Mouse (Mus musculus): ENCODE data around the gene Ppp2r5c. TPM values are rescaled to one million over a fixed set of nuclear protein-coding genes. Genes with fewer than 3 reads are reported as not detected.

Gene Ppp2r5c
- polyA plus RNA-seq, 1 experiment: 22.8 TPM

DNA sequence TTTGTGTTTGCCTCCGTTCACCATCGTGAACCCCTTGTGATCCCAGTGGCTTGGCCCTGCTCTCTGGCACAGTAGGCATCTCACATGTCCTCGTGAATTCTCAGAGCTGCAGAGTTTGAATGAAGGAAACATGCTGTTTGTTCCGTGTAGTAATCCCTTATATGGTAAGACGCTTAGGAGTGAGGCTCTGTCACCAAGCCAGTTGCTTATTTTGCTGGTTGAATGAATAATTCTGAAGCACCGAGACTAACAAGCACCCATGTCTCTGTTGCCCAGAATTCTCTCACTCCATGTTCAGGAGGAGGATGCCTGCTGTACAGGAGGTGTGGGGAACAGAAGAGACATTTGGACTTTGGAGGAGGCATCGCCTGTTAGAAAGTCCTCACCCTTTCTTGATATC, 9.1 kb downstream of the Ppp2r5c start:
- Histone ChIP-seq H3K27me3 (ENCODE audit: control insufficient read depth, insufficient read depth, low read length) (no peaks in the 10 kb centered on the region), H3K4me3 (ENCODE audit: extremely low read depth, insufficient read depth, insufficient read length) (no peak overlapping the region), H3K27ac (ENCODE audit: insufficient read depth, low read length) (no peak overlapping the region), H3K4me1 (ENCODE audit: control insufficient read depth, insufficient read depth, insufficient read length) (no peaks in the 10 kb centered on the region), H3K36me3 (ENCODE audit: control insufficient read depth, insufficient read depth, low read length) (no peaks in the 10 kb centered on the region)
- 83% methylated on average over 7 of the region's 7 CpGs for WGBS
- DNase-seq (ENCODE audit: low read depth in 1 of 2, low spot score in 2 of 2): no peak
- no peak for TF ChIP-seq CTCF (IDR thresholded peaks at IDR 0.05; ENCODE audit: extremely low read depth, insufficient read depth, insufficient read length, insufficient replicate concordance)
- no peak for TF ChIP-seq POLR2A (IDR thresholded peaks at IDR 0.05; ENCODE audit: low read depth, low read length)

- TF ChIP-seq POLR2A (IDR thresholded peaks at IDR 0.05; ENCODE audit: low read depth, low read length) (no peak), CTCF (IDR thresholded peaks at IDR 0.05; ENCODE audit: extremely low read depth, insufficient read depth, insufficient read length, insufficient replicate concordance) (no peak)
- Histone ChIP-seq H3K4me3 (ENCODE audit: extremely low read depth, insufficient read depth, insufficient read length) (no peak overlapping the region), H3K27ac (ENCODE audit: insufficient read depth, low read length) (no peak overlapping the region), H3K36me3 (ENCODE audit: control insufficient read depth, insufficient read depth, low read length) (no peaks in the 10 kb centered on the region), H3K4me1 (ENCODE audit: control insufficient read depth, insufficient read depth, insufficient read length) (no peaks in the 10 kb centered on the region), H3K27me3 (ENCODE audit: control insufficient read depth, insufficient read depth, low read length) (no peaks in the 10 kb centered on the region)
- no peak for DNase-seq (ENCODE audit: low read depth in 1 of 2, low spot score in 2 of 2)
- WGBS: 37% methylated on average over 6 of the region's 6 CpGs
These were observed 11.7 kb downstream of the Ppp2r5c start for GRCm38 (mm10) chr12:110458667-110459066.

- DNase-seq (ENCODE audit: low read depth in 1 of 2, low spot score in 2 of 2): no peak
- H3K27ac ChIP-seq (ENCODE audit: insufficient read depth, low read length): 0 out of 2 replicates have a peak overlapping the region, but pooled peaks have one; percentile 11
- WGBS: 71% methylated on average over 18 of the region's 18 CpGs
- no peaks in the 10 kb centered on the region for H3K27me3 ChIP-seq (ENCODE audit: control insufficient read depth, insufficient read depth, low read length)
- H3K4me1 ChIP-seq (ENCODE audit: control insufficient read depth, insufficient read depth, insufficient read length): no peaks in the 10 kb centered on the region
- no peak for TF ChIP-seq CTCF (IDR thresholded peaks at IDR 0.05; ENCODE audit: extremely low read depth, insufficient read depth, insufficient read length, insufficient replicate concordance)
- TF ChIP-seq POLR2A (IDR thresholded peaks at IDR 0.05; ENCODE audit: low read depth, low read length): no peak
- no peaks in the 10 kb centered on the region for H3K36me3 ChIP-seq (ENCODE audit: control insufficient read depth, insufficient read depth, low read length)
- no peak overlapping the region for H3K4me3 ChIP-seq (ENCODE audit: extremely low read depth, insufficient read depth, insufficient read length)
These were observed 13.7 kb downstream of the Ppp2r5c start for GRCm38 (mm10) chr12:110460418-110461300.

DNA sequence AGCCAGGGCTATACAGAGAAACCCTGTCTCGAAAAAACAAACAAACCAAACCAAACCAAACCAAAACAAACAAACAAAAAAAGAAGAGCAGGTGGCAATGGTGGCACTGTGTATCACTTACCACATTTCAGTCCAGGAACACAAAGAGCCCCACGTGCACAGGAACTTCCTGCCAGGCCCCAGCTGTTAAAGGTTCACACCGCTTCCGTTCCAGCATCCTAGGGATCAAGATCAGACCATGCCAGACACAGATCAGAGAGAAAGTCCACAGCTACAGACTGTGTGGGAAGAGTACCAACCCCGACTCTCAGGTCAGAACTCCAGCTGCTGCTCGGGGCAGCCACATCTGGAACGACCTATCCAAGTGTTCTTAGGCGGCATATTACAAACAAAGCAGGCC, 16.8 kb downstream of the Ppp2r5c start:
- DNase-seq (ENCODE audit: low read depth in 1 of 2, low spot score in 2 of 2): no peak
- TF ChIP-seq POLR2A (IDR thresholded peaks at IDR 0.05; ENCODE audit: low read depth, low read length): no peak
- WGBS: 54% methylated on average over 8 of the region's 8 CpGs
- H3K4me3 ChIP-seq (ENCODE audit: extremely low read depth, insufficient read depth, insufficient read length): no peak overlapping the region
- no peaks in the 10 kb centered on the region for H3K27me3 ChIP-seq (ENCODE audit: control insufficient read depth, insufficient read depth, low read length)
- H3K36me3 ChIP-seq (ENCODE audit: control insufficient read depth, insufficient read depth, low read length): no peaks in the 10 kb centered on the region
- H3K27ac ChIP-seq (ENCODE audit: insufficient read depth, low read length): no peak overlapping the region
- no peaks in the 10 kb centered on the region for H3K4me1 ChIP-seq (ENCODE audit: control insufficient read depth, insufficient read depth, insufficient read length)

- Histone ChIP-seq H3K4me1 (ENCODE audit: control insufficient read depth, insufficient read depth, insufficient read length) (no peaks in the 10 kb centered on the region), H3K36me3 (ENCODE audit: control insufficient read depth, insufficient read depth, low read length) (no peaks in the 10 kb centered on the region; the same call in 1 of the 2 replicates), H3K27ac (ENCODE audit: insufficient read depth, low read length) (no peak overlapping the region), H3K4me3 (ENCODE audit: extremely low read depth, insufficient read depth, insufficient read length) (no peak overlapping the region), H3K27me3 (ENCODE audit: control insufficient read depth, insufficient read depth, low read length) (no peaks in the 10 kb centered on the region)
- DNase-seq (ENCODE audit: low read depth in 1 of 2, low spot score in 2 of 2): no peak
- TF ChIP-seq POLR2A (IDR thresholded peaks at IDR 0.05; ENCODE audit: low read depth, low read length): no peak
- TF ChIP-seq CTCF (IDR thresholded peaks at IDR 0.05; ENCODE audit: extremely low read depth, insufficient read depth, insufficient read length, insufficient replicate concordance): no peak
- WGBS: 87% methylated on average over 3 of the region's 3 CpGs
These were observed 24.5 kb downstream of the Ppp2r5c start for GRCm38 (mm10) chr12:110471426-110471825.

- DNase-seq (ENCODE audit: low read depth in 1 of 2, low spot score in 2 of 2): no peak
- TF ChIP-seq CTCF (IDR thresholded peaks at IDR 0.05; ENCODE audit: extremely low read depth, insufficient read depth, insufficient read length, insufficient replicate concordance) (no peak), POLR2A (IDR thresholded peaks at IDR 0.05; ENCODE audit: low read depth, low read length) (no peak)
- 90% methylated on average over 3 of the region's 3 CpGs for WGBS
- H3K4me3 ChIP-seq (ENCODE audit: extremely low read depth, insufficient read depth, insufficient read length): no peak overlapping the region
- no peaks in the 10 kb centered on the region for H3K4me1 ChIP-seq (ENCODE audit: control insufficient read depth, insufficient read depth, insufficient read length)
- no peaks in the 10 kb centered on the region for H3K27me3 ChIP-seq (ENCODE audit: control insufficient read depth, insufficient read depth, low read length)
- no peaks in the 10 kb centered on the region; the same call in 1 of the 2 replicates for H3K36me3 ChIP-seq (ENCODE audit: control insufficient read depth, insufficient read depth, low read length)
- H3K27ac ChIP-seq (ENCODE audit: insufficient read depth, low read length): no peak overlapping the region
These were observed 25.3 kb downstream of the Ppp2r5c start for GRCm38 (mm10) chr12:110472247-110472646.

DNA sequence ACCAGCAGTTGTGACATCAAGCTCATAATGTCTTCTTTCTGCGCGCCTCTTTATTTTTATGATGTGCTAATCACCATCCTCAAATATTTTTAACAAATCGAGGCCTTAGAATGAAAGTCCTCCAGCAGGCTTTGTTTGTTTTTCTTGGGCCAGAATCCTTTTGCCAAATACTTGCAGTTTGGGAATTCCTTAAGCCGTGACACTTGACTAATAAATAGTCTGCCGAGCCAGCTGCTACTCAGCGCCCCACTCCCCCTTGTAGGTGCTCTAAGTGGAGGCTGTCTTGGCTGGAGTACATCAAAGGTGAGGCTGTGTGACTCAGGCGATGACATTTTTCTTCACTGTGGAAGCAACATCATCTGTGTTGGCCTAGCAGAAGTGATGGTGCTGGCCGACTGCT, 27.6 kb downstream of the Ppp2r5c start:
- no peak for DNase-seq (ENCODE audit: low read depth in 1 of 2, low spot score in 2 of 2)
- H3K36me3 ChIP-seq (ENCODE audit: control insufficient read depth, insufficient read depth, low read length): no peaks in the 10 kb centered on the region; the same call in 1 of the 2 replicates
- no peak overlapping the region for H3K27ac ChIP-seq (ENCODE audit: insufficient read depth, low read length)
- WGBS: 90% methylated on average over 8 of the region's 8 CpGs
- no peaks in the 10 kb centered on the region for H3K4me1 ChIP-seq (ENCODE audit: control insufficient read depth, insufficient read depth, insufficient read length)
- no peak for TF ChIP-seq CTCF (IDR thresholded peaks at IDR 0.05; ENCODE audit: extremely low read depth, insufficient read depth, insufficient read length, insufficient replicate concordance)
- no peak for TF ChIP-seq POLR2A (IDR thresholded peaks at IDR 0.05; ENCODE audit: low read depth, low read length)
- no peak overlapping the region for H3K4me3 ChIP-seq (ENCODE audit: extremely low read depth, insufficient read depth, insufficient read length)
- H3K27me3 ChIP-seq (ENCODE audit: control insufficient read depth, insufficient read depth, low read length): no peaks in the 10 kb centered on the region

Measured in spleen, adult 2 months (tissue).